ENCODE assay signal across 8 mouse cellular contexts in the genomic region with DNA sequence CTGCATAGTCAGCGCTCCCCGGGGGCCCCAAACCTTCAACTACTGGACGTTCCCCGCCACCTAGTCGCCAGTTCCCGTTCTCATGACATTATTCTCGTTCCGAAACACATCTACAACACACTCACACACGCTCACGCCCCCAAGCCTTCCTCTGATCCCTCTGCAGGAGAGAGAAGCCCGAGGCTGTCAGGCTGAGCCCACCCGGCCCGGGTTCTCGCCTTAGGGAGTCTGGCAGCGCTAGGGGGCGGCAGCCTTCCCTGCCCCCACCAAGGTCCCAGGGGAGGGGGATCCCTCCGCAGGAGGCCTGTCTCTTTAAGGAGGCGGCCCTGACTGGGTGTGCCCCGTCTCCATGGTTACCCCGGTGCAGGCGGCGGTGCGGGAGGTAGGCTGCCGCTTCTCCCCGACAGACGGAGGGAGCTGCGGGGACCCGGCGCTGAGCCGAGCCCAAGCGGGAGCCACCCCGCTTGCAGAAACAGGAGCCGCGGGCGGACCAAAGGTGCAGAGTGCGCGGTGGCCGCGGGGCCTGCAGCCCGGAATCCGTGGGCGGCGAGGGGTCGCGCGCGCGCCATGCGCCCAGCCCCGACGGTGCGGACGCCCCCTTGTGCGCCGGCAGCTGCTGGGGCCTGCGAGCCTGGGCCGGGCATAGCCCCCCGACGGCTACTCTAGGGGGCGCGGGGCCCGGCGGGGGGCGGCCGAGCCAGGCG. TPM values are rescaled to one million over a fixed set of nuclear protein-coding genes. Genes with fewer than 3 reads are reported as not detected.
DNase-seq lines count a peak whose midpoint lies in the region; ATAC-seq lines count a peak whose summit lies in the region.

Gene Kcnh3 (plus strand): TSS at position 654 of the 704 bp plus-strand sequence.

- peaks cover 11% of the 10 kb centered on the region for H3K4me1 ChIP-seq in erythroblast, embryonic 14.5 days (ENCODE audit: control insufficient read depth)
- H3K4me1 ChIP-seq in intestine, embryonic 16.5 days (ENCODE audit: control insufficient read depth, insufficient read depth, low read length) = peaks cover 20% of the 10 kb centered on the region
- peaks cover 62% of the 10 kb centered on the region for H3K4me1 ChIP-seq in midbrain, embryonic 10.5 days

- peak within 1 kb of the TSS; percentile 87 for H3K4me2 ChIP-seq in intestine, embryonic 16.5 days (ENCODE audit: low read depth, low read length)

- intact Hi-C loops in left cerebral cortex, postnatal 36 days (cut with DNase I) = loop anchor here (5.0 kb wide), 1 partner anchor 38 kb away; no protein-coding TSS in a partner anchor

- ATAC-seq in erythroblast, adult 5-6 weeks (replicated peaks; ENCODE audit: low FRiP score, poor library complexity, severe bottlenecking) = no peak
- ATAC-seq in intestine, embryonic 16.5 days = peak; percentile 54

- H3K27me3 ChIP-seq in erythroblast, embryonic 14.5 days (ENCODE audit: control insufficient read depth) = peaks cover 100% of the 10 kb centered on the region
- H3K27me3 ChIP-seq in intestine, embryonic 16.5 days (replicated peaks; ENCODE audit: control insufficient read depth, insufficient read depth, low read length) = peaks cover 61% of the 10 kb centered on the region
- H3K27me3 ChIP-seq in midbrain, embryonic 10.5 days (ENCODE audit: low read depth, poor library complexity, severe bottlenecking) = peaks cover 100% of the 10 kb centered on the region

- DNase-seq in cerebellum, adult 18-20 months = peak; percentile 60 to 66
- peak; percentile 79 to 81 for DNase-seq in frontal cortex, postnatal 10 days (ENCODE audit: low spot score in 2 of 2)
- peak; percentile 78 to 88 for DNase-seq in left cerebral cortex, postnatal 36 days (ENCODE audit: low spot score in 2 of 2)
- DNase-seq in midbrain, embryonic 10.5 days (ENCODE audit: low spot score) = peak; percentile 65
- DNase-seq in spleen, postnatal 36 days (ENCODE audit: low spot score in 2 of 2) = peak; percentile 59 to 63

- peak within 1 kb of the TSS; percentile 59 for H3K9ac ChIP-seq in intestine, embryonic 16.5 days (ENCODE audit: low read depth, low read length)

- H3K27ac ChIP-seq in intestine, embryonic 16.5 days (ENCODE audit: low read length) = no peak within 1 kb of the TSS
- H3K27ac ChIP-seq in midbrain, embryonic 10.5 days (replicated peaks) = peak within 1 kb of the TSS; percentile 28; the same call in 1 of the 2 replicates

- peaks cover 16% of the 10 kb centered on the region; the same call in 1 of the 2 replicates for H3K9me3 ChIP-seq in erythroblast, embryonic 14.5 days (ENCODE audit: control insufficient read depth, low read length)
- H3K9me3 ChIP-seq in intestine, embryonic 16.5 days (ENCODE audit: control insufficient read depth, low read length) = no peaks in the 10 kb centered on the region
- H3K9me3 ChIP-seq in midbrain, embryonic 10.5 days (replicated peaks) = no peaks in the 10 kb centered on the region

- 1% methylated on average over 62 of the region's 66 CpGs for WGBS in intestine, embryonic 16.5 days
- WGBS in midbrain, embryonic 10.5 days = under 1% methylated on average over 66 of the region's 66 CpGs

- no peaks in the 10 kb centered on the region for H3K36me3 ChIP-seq in erythroblast, embryonic 14.5 days (ENCODE audit: control insufficient read depth)
- no peaks in the 10 kb centered on the region for H3K36me3 ChIP-seq in intestine, embryonic 16.5 days (ENCODE audit: control insufficient read depth, insufficient read depth, low read length)
- no peaks in the 10 kb centered on the region for H3K36me3 ChIP-seq in midbrain, embryonic 10.5 days

- peak within 1 kb of the TSS; percentile 41 for H3K4me3 ChIP-seq in erythroblast, embryonic 14.5 days (replicated peaks)
- peak within 1 kb of the TSS; percentile 54 for H3K4me3 ChIP-seq in intestine, embryonic 16.5 days (ENCODE audit: low read length)
- peak within 1 kb of the TSS; percentile 54 for H3K4me3 ChIP-seq in midbrain, embryonic 10.5 days

RNA-seq across cellular contexts. Expression of gene Kcnh3, which starts in this region (rescaled TPM):
- 0.03 and 0.04 TPM in 2 replicates for polyA plus RNA-seq in erythroblast, embryonic 14.5 days (2012)
- total RNA-seq in erythroblast, adult 5-6 weeks (2015; ENCODE audit: low replicate concordance) = not detected in 2 replicates
- total RNA-seq in erythroblast, adult 5-6 weeks (2017; ENCODE audit: low replicate concordance) = not detected in 2 replicates
- polyA plus RNA-seq in intestine, embryonic 16.5 days (2015; fragmentation: Nextera tagmentation; extraction: Ambion mirVana) = 0.39 and 0.56 TPM in 2 replicates
- 100 to 1,000 TPM; 173 to 180 TPM for total RNA-seq in left cerebral cortex, postnatal 36 days (2021)
- 0.07 TPM in 1 of 2 replicates, not detected in the other for polyA plus RNA-seq in midbrain, embryonic 10.5 days (2016; fragmentation: Nextera tagmentation; extraction: Ambion mirVana)

Comparison
In these comparisons a context has a peak if more than half of its experiments do, and no peak if none do; other contexts are left out.
1. RNA of gene Kcnh3 (total RNA-seq): 173 to 180 TPM in left cerebral cortex, postnatal 36 days; not detected in erythroblast, adult 5-6 weeks; every median in the first group is over 100 times any median in the second.
2. Peak in ATAC-seq, H3K4me3 ChIP-seq, H3K9ac ChIP-seq and H3K4me2 ChIP-seq in intestine, embryonic 16.5 days; RNA of the gene not detected or under 1 TPM.
3. Peak in DNase-seq, H3K4me3 ChIP-seq and H3K27ac ChIP-seq in midbrain, embryonic 10.5 days; RNA of the gene not detected or under 1 TPM.
4. Peak in every context shown above with its lines, with median percentiles within 50 percentile points of each other: H3K4me3 ChIP-seq and DNase-seq.